Mouse (Mus musculus) heart, adult 2 months (tissue): ENCODE results near the gene Lat2. TPM values are rescaled to one million over a fixed set of nuclear protein-coding genes. Genes with fewer than 3 reads are reported as not detected.

ENCODE experiments used
- DNase-seq, 2 experiments: peaks; one replicate each; pipeline ENCODE4 v3.0.0; 2021
- H3K27ac ChIP-seq: fragments of 200-600 bp; 2 replicates; pipeline ENCODE4 v1.8.1; 2022
- H3K27me3 ChIP-seq: fragments of 200-500 bp; 2 replicates; pipeline ENCODE4 v1.6.1; 2012; ENCODE audit warnings: mild to moderate bottlenecking, low read length, inconsistent platforms, mixed read lengths; ENCODE audit not compliant: control insufficient read depth, insufficient read depth
- H3K36me3 ChIP-seq: fragments of 200-500 bp; 2 replicates; pipeline ENCODE4 v1.6.1; 2012; ENCODE audit warnings: low read length, inconsistent platforms; ENCODE audit not compliant: control insufficient read depth, insufficient read depth
- H3K4me1 ChIP-seq: fragments of 200-500 bp; 2 replicates; pipeline ENCODE4 v1.6.1; 2011; ENCODE audit warnings: low read length; ENCODE audit not compliant: control insufficient read depth, insufficient read depth
- H3K4me3 ChIP-seq: fragments of 200-600 bp; 2 replicates; pipeline ENCODE4 v1.8.1; 2022
- H3K79me2 ChIP-seq: fragments of 200-500 bp; replicated peaks from 2 replicates; pipeline ENCODE4 v1.6.1; 2012; ENCODE audit warnings: mild to moderate bottlenecking, inconsistent platforms, low read length, moderate library complexity, mixed read lengths; ENCODE audit not compliant: control insufficient read depth, insufficient read depth
- H3K9ac ChIP-seq: fragments of 200-500 bp; 2 replicates; pipeline ENCODE4 v1.6.1; 2012; ENCODE audit warnings: low read depth, mild to moderate bottlenecking, control low read depth, inconsistent platforms, low read length, mixed read lengths
- CTCF ChIP-seq: fragments of 200-600 bp; IDR thresholded peaks from 2 replicates; pipeline ENCODE4 v1.8.1; 2022; ENCODE audit warnings: antibody characterized with exemption, mild to moderate bottlenecking, moderate library complexity
- EP300 ChIP-seq: fragments of 200-500 bp; IDR thresholded peaks from 2 replicates; pipeline ENCODE4 v1.6.1; 2011; ENCODE audit warnings: low read depth, low read length, control low read depth; ENCODE audit not compliant: insufficient read depth
- POLR2A ChIP-seq: fragments of 200-500 bp; IDR thresholded peaks from 2 replicates; pipeline ENCODE4 v1.6.1; 2011; ENCODE audit warnings: mild to moderate bottlenecking, low read depth, low read length, control low read depth; ENCODE audit not compliant: insufficient read depth
- WGBS: fragments of 180-500 bp; shearing (Covaris S2); methylation state at CpG from one replicate; pipeline ENCODE4 v1.1.7; 2018; 5-methylcytosine and 5-hydroxymethylcytosine counted together
- intact Hi-C: fragments of 180-260 bp; cut with DNase I; formaldehyde crosslinking; loops from one replicate; pipeline ENCODE4 v1.15.1; 2025
- polyA plus RNA-seq: library from polyadenylated mRNA; depleted of rRNA; stranded (reverse); fragments of >200 nt; gene quantifications from 2 replicates; pipeline ENCODE4 v1.2.3, GENCODE M21; 2012
- total RNA-seq, 2 experiments: library from RNA; stranded (reverse); gene quantifications; 2 replicates each; pipeline ENCODE4 v1.2.3; 2021

Gene Lat2
- total and polyA plus RNA-seq, 3 experiments, result 1.1 to 3.3 (median 1.6) TPM

DNA sequence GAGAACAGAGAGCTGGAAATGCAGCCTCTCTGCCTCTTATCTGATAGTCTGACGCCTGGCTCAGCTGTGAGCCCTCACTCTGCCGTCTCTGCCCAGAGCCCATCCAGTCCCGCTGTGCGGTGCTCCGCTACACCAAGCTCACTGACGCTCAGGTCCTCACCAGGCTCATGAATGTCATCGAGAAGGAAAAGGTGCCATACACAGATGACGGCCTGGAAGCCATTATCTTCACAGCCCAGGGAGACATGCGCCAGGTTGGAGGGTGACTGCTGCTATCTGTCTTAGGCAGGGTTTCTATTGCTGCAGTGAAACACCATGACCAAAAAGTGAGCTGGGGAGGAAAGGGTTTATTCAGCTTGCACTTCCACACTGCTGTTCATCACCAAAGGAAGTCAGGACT lies 21.7 kb downstream of the Lat2 start:
- TF ChIP-seq EP300, result no peak
- no peak for TF ChIP-seq CTCF
- TF ChIP-seq POLR2A, result no peak
- Histone ChIP-seq H3K36me3 (no peaks in the 10 kb centered on the region), H3K4me3 (no peak overlapping the region), H3K9ac (no peak overlapping the region), H3K79me2 (no peaks in the 10 kb centered on the region), H3K27me3 (no peaks in the 10 kb centered on the region), H3K27ac (no peak overlapping the region), H3K4me1 (no peaks in the 10 kb centered on the region)
- intact Hi-C loops, result no loop called here
- no peak for DNase-seq
- 81% methylated on average over 9 of the region's 9 CpGs for WGBS

- no peak overlapping the region for H3K27ac ChIP-seq
- no peaks in the 10 kb centered on the region for H3K36me3 ChIP-seq
- no peak overlapping the region for H3K4me3 ChIP-seq
- DNase-seq, result peak; percentile 46 to 64
- no peaks in the 10 kb centered on the region for H3K27me3 ChIP-seq
- H3K9ac ChIP-seq, result no peak overlapping the region
- 57% methylated on average over 11 of the region's 11 CpGs for WGBS
- intact Hi-C loops, result no loop called here
- no peaks in the 10 kb centered on the region for H3K4me1 ChIP-seq
- no peaks in the 10 kb centered on the region for H3K79me2 ChIP-seq
- TF ChIP-seq CTCF, result no peak
Measured at GRCm38 (mm10) chr5:134592026-134592581, 22.7 kb downstream of the Lat2 start.

GRCm38 (mm10) chr5:134589900-134590299 lies 24.9 kb downstream of the Lat2 start:
- WGBS, result 88% methylated on average over 3 of the region's 3 CpGs
- Histone ChIP-seq H3K27ac (no peak overlapping the region), H3K36me3 (no peaks in the 10 kb centered on the region), H3K27me3 (no peaks in the 10 kb centered on the region), H3K9ac (no peak overlapping the region), H3K4me3 (no peak overlapping the region), H3K79me2 (no peaks in the 10 kb centered on the region), H3K4me1 (no peaks in the 10 kb centered on the region)
- DNase-seq, result no peak
- intact Hi-C loops, result no loop called here
- TF ChIP-seq CTCF (no peak), POLR2A (no peak), EP300 (no peak)

DNA sequence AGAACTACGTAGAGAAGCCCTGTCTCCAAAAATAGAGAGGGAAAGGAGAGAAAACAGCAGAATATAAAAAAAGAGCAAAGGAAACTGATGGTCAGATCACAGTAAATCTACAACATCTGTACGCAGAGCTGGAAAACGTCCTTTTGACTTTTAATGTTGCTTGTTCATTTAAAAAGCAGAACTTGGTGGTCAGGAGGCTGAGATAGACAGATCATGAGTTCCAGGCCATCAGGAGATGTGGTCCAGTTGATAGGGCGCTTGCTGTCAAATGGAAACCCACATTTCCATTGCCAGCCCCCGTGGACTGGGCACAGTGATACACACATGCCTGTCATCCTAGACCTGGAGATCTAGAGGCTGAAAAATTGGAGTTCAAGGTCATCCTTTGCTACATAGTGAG lies 30.0 kb downstream of the Lat2 start:
- no peak overlapping the region for H3K4me3 ChIP-seq
- 82% methylated on average over 5 of the region's 5 CpGs for WGBS
- TF ChIP-seq CTCF, result no peak
- no peak for TF ChIP-seq EP300
- no peak for TF ChIP-seq POLR2A
- no peaks in the 10 kb centered on the region for H3K36me3 ChIP-seq
- H3K9ac ChIP-seq, result no peak overlapping the region
- peaks cover 3% of the 10 kb centered on the region for H3K4me1 ChIP-seq
- H3K79me2 ChIP-seq, result peaks cover 2% of the 10 kb centered on the region
- no peak overlapping the region for H3K27ac ChIP-seq
- intact Hi-C loops, result loop anchor here (5.0 kb wide), 2 partner anchors 37 to 118 kb away; no protein-coding TSS in a partner anchor
- DNase-seq, result no peak
- no peaks in the 10 kb centered on the region for H3K27me3 ChIP-seq

DNA sequence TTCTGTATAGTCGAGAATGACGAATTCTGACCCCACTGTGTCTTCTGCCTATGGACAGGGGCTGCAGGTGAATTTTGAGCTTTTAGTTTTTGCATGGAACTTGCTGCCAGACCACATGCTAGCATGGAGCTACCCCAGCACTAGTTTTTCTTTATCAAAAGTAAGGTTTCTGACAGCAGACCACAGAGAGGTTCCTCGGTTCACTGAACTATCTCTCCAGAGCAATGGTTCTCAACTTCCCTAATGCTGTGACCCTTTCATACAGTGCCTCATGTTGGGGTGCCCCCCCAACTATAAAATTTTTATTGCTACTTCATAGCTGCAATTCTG lies 31.0 kb downstream of the Lat2 start:
- no peak overlapping the region for H3K9ac ChIP-seq
- H3K79me2 ChIP-seq, result peaks cover 2% of the 10 kb centered on the region
- H3K27ac ChIP-seq, result no peak overlapping the region
- no peaks in the 10 kb centered on the region for H3K27me3 ChIP-seq
- WGBS, result 66% methylated on average over 3 of the region's 3 CpGs
- peaks cover 3% of the 10 kb centered on the region for H3K4me1 ChIP-seq
- H3K36me3 ChIP-seq, result no peaks in the 10 kb centered on the region
- H3K4me3 ChIP-seq, result no peak overlapping the region
- intact Hi-C loops, result loop anchor here (2.0 to 5.0 kb wide), 3 partner anchors 37 to 118 kb away; partner anchors contain the start of gene Eif4h
- DNase-seq, result no peak
- TF ChIP-seq CTCF (no peak), POLR2A (no peak), EP300 (no peak)

GRCm38 (mm10) chr5:134583006-134583883 lies 31.6 kb downstream of the Lat2 start:
- intact Hi-C loops, result loop anchor here (2.0 to 5.0 kb wide), 3 partner anchors 36 to 119 kb away; partner anchors contain the start of gene Eif4h
- TF ChIP-seq CTCF, result no peak
- no peak for TF ChIP-seq EP300
- no peak for TF ChIP-seq POLR2A
- H3K27ac ChIP-seq, result peak overlapping the region; percentile 75

More at GRCm38 (mm10) chr5:134583006-134583883, 31.6 kb downstream of the Lat2 start:
- Histone ChIP-seq H3K79me2 (peaks cover 2% of the 10 kb centered on the region), H3K4me1 (peaks cover 3% of the 10 kb centered on the region), H3K36me3 (no peaks in the 10 kb centered on the region), H3K9ac (peak overlapping the region; percentile 98), H3K27me3 (no peaks in the 10 kb centered on the region), H3K4me3 (peak overlapping the region; percentile 78)
- no peak for DNase-seq
- 29% methylated on average over 15 of the region's 15 CpGs for WGBS
